Mouse (Mus musculus) inflammation-experienced regulatory T-cells, adult 6 months (primary cell): ENCODE results near the gene Gm43738. TPM values are rescaled to one million over a fixed set of nuclear protein-coding genes. Genes with fewer than 3 reads are reported as not detected.
"Not testable (repeated sequence)": the region's sequence is repeated elsewhere in the genome, so short reads cannot be mapped to it uniquely, and the experiment has no call there.

Experiments used
- ATAC-seq: one replicate; pipeline ENCODE4 v1.8.0; 2017
- polyA plus RNA-seq, 3 experiments: library from polyadenylated mRNA; unstranded; fragments of 100-300 nt; shearing (Covaris generic); gene quantifications; one replicate each; pipeline ENCODE4 v1.2.1; 2017

The Gm43738 gene
- polyA plus RNA-seq, 3 experiments from 2014 or later = not detected

GRCm38 (mm10) chr3:89101812-89102494, 1.1 kb upstream of the Gm43738 start, which contains the start of gene Fdps:
Gene Fdps (minus strand): TSS chr3:89101959.
- ATAC-seq = peak; percentile 100

DNA sequence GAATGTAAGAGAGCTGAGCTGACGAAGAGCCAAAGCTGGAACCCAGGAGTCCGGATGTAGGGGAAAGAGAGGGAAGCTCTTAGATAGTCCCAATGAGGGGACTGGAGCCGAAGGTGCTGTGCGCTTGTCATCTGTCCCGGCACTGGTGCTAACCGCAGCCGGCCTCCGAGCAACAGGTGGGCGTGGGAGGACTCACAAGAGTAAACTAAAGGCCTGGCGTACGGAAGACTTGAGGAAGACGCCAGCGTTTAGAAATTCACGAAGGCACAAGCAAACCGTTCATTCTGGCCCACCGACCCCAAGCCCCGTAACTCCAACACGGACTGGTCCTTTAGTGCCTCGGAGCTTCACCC, 536 bp upstream of the Gm43738 start:
- peak; percentile 7 for ATAC-seq

- ATAC-seq = no peak
Measured at GRCm38 (mm10) chr3:89094021-89094420, 6.9 kb downstream of the Gm43738 start.

GRCm38 (mm10) chr3:89093175-89093574, 7.7 kb downstream of the Gm43738 start, which contains the start of gene Rusc1:
Gene Rusc1 (minus strand): TSS chr3:89093311.
- ATAC-seq = no peak

GRCm38 (mm10) chr3:89092509-89093090, 8.3 kb downstream of the Gm43738 start:
- no peak for ATAC-seq

GRCm38 (mm10) chr3:89091811-89092508, 8.9 kb downstream of the Gm43738 start:
- no peak for ATAC-seq

DNA sequence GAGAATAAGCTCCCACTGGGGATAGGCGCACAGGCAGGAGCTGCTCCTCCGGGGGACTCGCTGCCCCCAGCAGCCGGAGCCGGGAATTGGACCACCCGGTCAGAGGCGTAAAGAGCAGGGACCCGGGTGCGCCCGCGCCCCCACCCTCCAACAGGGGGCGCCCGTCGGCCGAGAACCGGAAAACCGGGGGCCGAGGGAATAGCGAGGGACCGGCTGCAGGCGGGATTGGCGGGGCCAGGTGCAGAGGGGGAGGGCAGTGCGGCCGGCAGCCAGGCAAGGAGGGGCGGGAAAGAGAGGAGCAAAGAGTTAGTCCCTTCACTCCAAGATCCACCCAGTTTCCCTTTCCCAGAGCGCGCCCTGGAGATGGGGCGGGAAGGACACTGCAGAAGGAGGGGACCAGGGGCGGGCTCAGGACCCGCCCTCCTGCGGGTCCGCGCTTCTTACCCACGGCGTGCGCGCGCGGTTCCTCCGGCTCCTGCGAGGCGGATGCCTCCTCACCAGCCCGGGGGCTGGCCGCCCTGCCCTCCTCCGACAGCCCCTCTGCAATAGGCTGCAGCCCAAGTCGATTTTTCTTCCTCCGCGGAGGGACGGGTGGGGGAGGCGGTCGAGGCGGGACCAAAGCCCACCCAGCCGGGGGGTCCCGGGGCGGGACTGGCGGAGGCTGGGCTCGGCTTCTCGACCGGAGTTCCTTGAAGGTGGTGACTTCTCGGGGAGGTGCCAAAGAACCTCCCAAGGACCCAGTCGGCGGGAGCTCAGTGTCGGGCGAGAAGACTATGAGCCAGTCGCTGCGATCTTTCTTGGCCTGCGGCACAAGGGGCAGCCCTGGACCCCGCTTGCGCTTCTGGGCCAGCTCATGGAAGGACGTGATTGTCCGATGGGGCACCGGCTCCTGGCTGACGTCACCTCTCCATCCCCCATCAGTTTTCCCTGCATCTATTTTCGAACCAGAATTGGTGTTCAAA, 9.9 kb downstream of the Gm43738 start:
- peak; percentile 20 for ATAC-seq

DNA sequence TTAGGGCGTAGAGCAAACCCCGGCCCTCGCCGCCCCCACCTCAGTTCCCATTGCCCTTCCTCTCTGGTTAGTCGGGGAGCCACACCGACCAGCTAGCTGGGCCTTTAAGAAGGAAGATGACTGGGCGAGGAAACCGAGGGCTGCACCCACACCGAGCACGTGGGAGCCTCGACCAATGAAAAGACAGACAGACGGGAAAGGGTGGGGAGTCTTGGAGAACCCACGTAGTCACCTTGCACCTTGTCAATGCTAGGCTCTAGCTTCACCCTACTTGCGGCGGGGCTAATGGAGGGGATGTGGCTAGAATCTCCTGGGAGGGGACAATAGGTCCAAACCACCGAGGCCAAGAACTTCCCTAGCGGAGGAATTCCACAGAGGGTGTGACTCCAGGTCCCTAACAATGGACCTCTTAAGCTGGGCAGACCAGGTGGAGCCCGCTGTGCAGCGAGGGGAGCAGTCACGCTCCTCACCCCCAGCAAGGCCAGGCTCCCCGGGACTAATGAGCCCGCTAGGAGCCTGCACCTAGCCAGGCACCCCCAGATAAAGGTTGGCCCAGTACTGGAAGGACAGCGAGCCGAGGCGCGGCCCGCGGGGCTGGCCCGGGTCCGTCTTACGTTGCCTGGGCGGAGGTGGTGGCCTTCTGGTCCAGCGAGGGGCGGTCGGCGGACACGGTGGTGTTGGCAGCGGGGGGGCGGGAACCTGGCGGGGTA, 10.9 kb downstream of the Gm43738 start:
- ATAC-seq = peak; percentile 93

- ATAC-seq = no peak
Measured at GRCm38 (mm10) chr3:89088974-89089373, 11.9 kb downstream of the Gm43738 start.

- ATAC-seq = no peak
Measured at GRCm38 (mm10) chr3:89087338-89088110, 13.4 kb downstream of the Gm43738 start.

- ATAC-seq = no peak
Measured at GRCm38 (mm10) chr3:89084654-89085190, 16.2 kb downstream of the Gm43738 start.

DNA sequence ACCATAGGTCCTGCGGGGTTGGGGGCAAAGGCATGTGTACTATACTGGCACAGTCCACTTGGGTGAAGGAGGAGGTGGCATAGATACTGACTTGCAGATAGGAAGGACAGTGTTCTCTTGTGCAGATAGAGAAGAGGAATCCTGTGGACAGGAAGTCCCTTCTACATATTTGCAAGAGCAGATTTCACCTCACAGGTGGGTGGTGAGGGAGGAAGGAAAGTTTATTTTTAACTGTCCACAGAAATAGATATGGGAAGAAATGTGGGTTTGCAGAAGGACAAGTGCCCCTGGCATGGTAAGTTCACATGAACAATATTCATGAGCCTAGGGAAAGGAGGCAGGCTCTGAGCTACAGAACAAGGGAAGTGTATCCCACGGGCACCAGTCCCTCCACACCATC, 16.8 kb downstream of the Gm43738 start:
- no peak for ATAC-seq

DNA sequence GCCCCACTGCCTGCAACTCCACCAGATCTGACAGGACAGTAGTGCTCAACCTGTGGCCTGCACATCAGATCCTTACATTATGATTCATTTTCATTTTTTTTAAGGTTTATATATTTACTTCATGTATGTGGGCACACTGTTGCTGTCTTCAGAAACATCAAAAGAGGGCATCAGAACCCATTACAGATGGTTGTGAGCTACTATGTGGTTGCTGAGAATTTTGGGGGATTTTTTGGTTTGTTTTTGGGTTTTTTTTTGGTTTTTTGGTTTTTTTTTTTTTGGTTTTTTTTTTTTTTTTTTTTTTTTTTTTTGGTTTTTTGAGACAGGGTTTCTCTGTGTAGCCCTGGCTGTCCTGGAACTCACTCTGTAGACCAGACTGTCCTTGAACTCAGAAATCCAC, 18.6 kb downstream of the Gm43738 start:
- ATAC-seq = not testable (repeated sequence)

GRCm38 (mm10) chr3:89077383-89077782, 23.5 kb downstream of the Gm43738 start:
- ATAC-seq = no peak

- ATAC-seq = no peak
Measured at GRCm38 (mm10) chr3:89067265-89067664, 33.6 kb downstream of the Gm43738 start.

DNA sequence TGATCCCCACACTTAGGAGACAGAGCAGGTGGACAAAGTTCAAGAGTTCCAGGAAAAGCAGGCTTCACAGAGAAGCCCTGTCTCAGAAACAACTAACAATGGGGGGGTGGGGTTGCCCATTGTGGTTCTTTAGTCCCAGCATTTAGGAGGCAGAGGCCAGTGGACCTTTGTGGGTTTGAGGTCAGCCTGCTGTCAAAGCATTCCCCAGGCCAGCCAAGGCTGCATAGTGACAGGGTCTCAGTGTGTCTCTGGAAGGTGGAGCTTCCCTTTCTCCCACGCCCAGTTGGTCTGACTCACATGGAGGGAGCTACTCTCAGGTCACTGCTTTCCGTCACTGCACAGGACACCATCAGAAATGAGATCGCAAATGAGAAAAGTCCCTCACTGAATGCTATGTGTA, 39.2 kb downstream of the Gm43738 start:
- no peak for ATAC-seq

DNA sequence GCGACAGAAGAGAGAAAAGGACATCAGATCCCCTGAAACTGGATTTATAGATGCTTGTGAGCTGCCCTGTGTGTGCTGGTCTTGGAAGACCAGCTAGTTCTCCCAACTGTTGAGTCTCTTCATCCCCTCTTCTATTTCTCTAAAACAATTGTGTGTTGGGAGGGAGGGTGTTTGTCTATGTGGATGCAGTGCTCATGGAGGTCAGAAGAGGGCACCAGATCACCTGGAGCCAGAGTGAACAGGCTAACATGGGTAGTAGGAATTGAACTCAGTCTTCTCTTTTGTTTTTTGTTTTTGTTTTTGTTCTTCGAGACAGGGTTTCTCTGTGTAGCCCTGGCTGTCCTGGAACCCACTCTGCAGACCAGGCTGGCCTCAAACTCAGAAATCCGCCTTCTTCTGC, 42.1 kb downstream of the Gm43738 start:
- no peak for ATAC-seq

DNA sequence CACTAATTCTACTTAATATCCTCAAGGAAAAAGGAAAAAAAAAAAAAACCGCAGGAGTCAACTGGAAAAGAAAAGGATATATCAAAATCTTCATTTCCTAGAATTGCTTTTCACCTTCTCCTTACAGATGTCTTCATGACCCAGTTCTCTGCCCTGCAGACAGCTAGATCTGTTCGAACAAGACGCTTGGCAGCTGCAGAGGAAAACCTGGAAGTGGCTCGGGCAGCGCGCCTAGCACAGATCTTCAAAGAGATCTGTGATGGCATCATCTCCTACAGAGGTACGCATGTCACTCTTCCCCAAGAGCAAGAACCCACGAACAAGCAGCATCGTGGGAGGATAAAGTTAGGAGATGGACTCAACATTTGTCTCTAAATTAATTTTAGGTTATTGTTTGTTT, 42.5 kb downstream of the Gm43738 start:
- ATAC-seq = no peak

- no peak for ATAC-seq
Measured at GRCm38 (mm10) chr3:89043359-89043758, 57.5 kb downstream of the Gm43738 start.
